Mouse (Mus musculus): ENCODE measurements around the gene Ada. TPM values are rescaled to one million over a fixed set of nuclear protein-coding genes. Genes with fewer than 3 reads are reported as not detected.

The Ada gene
- polyA plus RNA-seq (2015; fragmentation: Nextera tagmentation; extraction: Ambion mirVana): 8.2 and 9.4 TPM in 2 replicates

DNA sequence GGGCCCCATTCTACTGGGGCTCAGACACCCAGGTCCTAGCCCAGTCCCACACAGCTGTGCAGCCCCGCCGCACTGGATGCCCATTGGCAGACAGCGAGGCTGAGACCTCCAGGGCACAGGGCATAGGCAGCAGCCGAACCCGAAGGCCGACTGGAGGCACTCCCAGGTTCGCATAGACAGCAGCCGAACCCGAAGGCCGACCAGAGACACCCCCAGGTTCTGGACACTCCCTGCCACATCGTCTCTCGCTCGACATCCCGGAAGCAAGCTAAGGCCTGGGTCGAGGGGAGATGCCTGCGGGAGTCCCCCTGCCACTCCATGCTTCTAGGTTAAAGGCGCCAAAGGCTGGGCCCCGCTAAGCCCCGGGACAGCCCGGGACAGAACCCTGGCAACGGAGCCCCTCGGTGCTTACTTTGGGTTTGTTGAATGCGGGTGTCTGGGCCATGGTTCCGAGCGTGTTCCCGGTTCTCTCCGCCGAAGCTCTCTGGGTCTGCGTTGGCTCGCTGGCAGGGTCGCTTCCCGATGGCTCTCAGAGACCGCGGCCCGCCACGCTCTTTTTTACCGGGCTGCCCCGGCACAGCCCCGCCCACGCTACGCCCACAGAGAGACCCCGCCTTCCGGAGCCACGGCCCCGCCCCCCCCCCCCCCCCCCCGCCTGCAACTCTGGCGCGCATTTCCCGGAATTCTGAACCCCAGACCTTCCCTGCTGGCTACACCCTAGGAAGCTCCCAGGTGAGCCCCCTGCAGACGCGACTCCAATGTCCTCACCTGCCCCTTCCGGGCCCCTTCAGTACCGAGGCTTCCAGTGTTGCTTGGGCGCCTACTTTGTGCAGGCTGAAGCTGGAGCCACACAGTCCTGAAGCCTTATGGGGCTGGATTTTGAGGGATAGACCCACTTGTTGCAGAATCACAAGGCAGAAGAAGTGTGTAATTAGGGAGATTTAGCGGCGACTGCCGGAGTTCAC lies at the start of gene Ada:
Ada (minus strand) TSS at position 593 of the 965 bp plus-strand sequence.
- Histone ChIP-seq H3K4me2 (ENCODE audit: low read depth, low read length) (peak within 1 kb of the TSS; percentile 85), H3K36me3 (ENCODE audit: control insufficient read depth, insufficient read depth, low read length) (no peaks in the 10 kb centered on the region), H3K27me3 (ENCODE audit: control insufficient read depth, insufficient read depth, low read depth, low read length) (peaks cover 8% of the 10 kb centered on the region), H3K4me3 (ENCODE audit: low read length) (peak within 1 kb of the TSS; percentile 56), H3K9me3 (ENCODE audit: control insufficient read depth, low read length) (no peaks in the 10 kb centered on the region), H3K27ac (ENCODE audit: low read length) (no peak within 1 kb of the TSS), H3K9ac (ENCODE audit: low read length) (peak within 1 kb of the TSS; percentile 69), H3K4me1 (replicated peaks; ENCODE audit: control insufficient read depth, insufficient read depth, low read length) (peaks cover 10% of the 10 kb centered on the region)
- peak; percentile 80 for ATAC-seq (ENCODE audit: low read depth)
- WGBS: 1% methylated on average over 51 of the region's 57 CpGs

- Histone ChIP-seq H3K27ac (ENCODE audit: low read length) (no peak overlapping the region), H3K4me3 (ENCODE audit: low read length) (no peak overlapping the region), H3K4me2 (ENCODE audit: low read depth, low read length) (no peak overlapping the region), H3K36me3 (ENCODE audit: control insufficient read depth, insufficient read depth, low read length) (no peaks in the 10 kb centered on the region), H3K9me3 (ENCODE audit: control insufficient read depth, low read length) (no peaks in the 10 kb centered on the region), H3K4me1 (replicated peaks; ENCODE audit: control insufficient read depth, insufficient read depth, low read length) (no peaks in the 10 kb centered on the region), H3K9ac (ENCODE audit: low read length) (no peak overlapping the region), H3K27me3 (ENCODE audit: control insufficient read depth, insufficient read depth, low read depth, low read length) (no peaks in the 10 kb centered on the region)
- ATAC-seq (ENCODE audit: low read depth): peak; percentile 79
- 48% methylated on average over 7 of the region's 7 CpGs for WGBS
Measured at GRCm38 (mm10) chr2:163798411-163798810, 48.4 kb upstream of the Ada start.

DNA sequence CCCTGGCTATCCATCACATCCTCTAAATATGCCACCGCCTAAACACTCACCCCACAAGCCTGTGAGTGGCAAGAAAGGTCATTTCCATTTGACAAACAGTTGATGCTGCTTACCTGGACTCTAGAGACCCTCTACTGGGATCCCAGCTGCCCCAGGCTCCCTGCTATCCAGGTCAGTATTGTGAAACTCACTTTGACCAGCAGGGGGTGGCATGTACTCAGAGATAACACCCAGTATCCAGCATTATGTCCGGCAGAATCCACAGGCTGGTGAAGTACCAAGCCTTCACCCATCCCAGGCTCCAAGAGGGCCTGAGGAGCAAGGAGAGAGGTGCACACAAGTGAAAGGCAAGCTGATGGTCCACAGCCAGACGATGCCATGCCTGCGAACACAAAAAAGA lies 38.4 kb upstream of the Ada start:
- no peaks in the 10 kb centered on the region for H3K4me1 ChIP-seq (replicated peaks; ENCODE audit: control insufficient read depth, insufficient read depth, low read length)
- no peak overlapping the region for H3K4me2 ChIP-seq (ENCODE audit: low read depth, low read length)
- no peaks in the 10 kb centered on the region for H3K9me3 ChIP-seq (ENCODE audit: control insufficient read depth, low read length)
- no peak overlapping the region for H3K27ac ChIP-seq (ENCODE audit: low read length)
- H3K36me3 ChIP-seq (ENCODE audit: control insufficient read depth, insufficient read depth, low read length): no peaks in the 10 kb centered on the region
- ATAC-seq (ENCODE audit: low read depth): 0 out of 2 replicates have a peak, but pooled peaks have one; percentile 54
- no peaks in the 10 kb centered on the region for H3K27me3 ChIP-seq (ENCODE audit: control insufficient read depth, insufficient read depth, low read depth, low read length)
- H3K4me3 ChIP-seq (ENCODE audit: low read length): no peak overlapping the region
- H3K9ac ChIP-seq (ENCODE audit: low read length): no peak overlapping the region
- 68% methylated on average over 4 of the region's 4 CpGs for WGBS

DNA sequence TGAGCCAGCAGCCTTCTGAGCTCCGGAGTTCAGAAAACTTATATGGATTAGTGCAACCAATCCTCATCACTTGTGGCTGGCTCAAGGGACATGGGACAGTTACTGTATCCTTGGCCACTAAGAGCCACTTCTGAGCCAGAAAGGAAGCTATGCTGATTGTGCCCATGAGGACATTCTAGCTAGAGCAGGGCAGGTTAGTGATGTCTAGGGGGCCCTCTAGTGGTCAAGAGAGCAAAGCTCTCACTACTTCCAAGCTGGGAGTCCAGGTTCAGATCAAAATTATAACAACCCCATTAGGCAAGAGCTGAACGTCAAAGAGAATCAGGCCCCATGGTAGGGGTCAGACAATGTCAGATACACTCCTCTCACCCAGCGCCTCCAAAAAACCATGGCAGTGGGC lies 37.7 kb upstream of the Ada start:
- no peak overlapping the region for H3K27ac ChIP-seq (ENCODE audit: low read length)
- no peak overlapping the region for H3K9ac ChIP-seq (ENCODE audit: low read length)
- H3K4me1 ChIP-seq (replicated peaks; ENCODE audit: control insufficient read depth, insufficient read depth, low read length): no peaks in the 10 kb centered on the region
- peak; percentile 74 for ATAC-seq (ENCODE audit: low read depth)
- H3K36me3 ChIP-seq (ENCODE audit: control insufficient read depth, insufficient read depth, low read length): no peaks in the 10 kb centered on the region
- H3K27me3 ChIP-seq (ENCODE audit: control insufficient read depth, insufficient read depth, low read depth, low read length): no peaks in the 10 kb centered on the region
- H3K4me2 ChIP-seq (ENCODE audit: low read depth, low read length): no peak overlapping the region
- no peaks in the 10 kb centered on the region for H3K9me3 ChIP-seq (ENCODE audit: control insufficient read depth, low read length)
- WGBS: 45% methylated on average over 3 of the region's 3 CpGs
- no peak overlapping the region for H3K4me3 ChIP-seq (ENCODE audit: low read length)

- 75% methylated on average over 6 of the region's 6 CpGs for WGBS
- ATAC-seq (ENCODE audit: low read depth): no peak
- Histone ChIP-seq H3K9me3 (ENCODE audit: control insufficient read depth, low read length) (no peaks in the 10 kb centered on the region), H3K9ac (ENCODE audit: low read length) (no peak overlapping the region), H3K36me3 (ENCODE audit: control insufficient read depth, insufficient read depth, low read length) (no peaks in the 10 kb centered on the region), H3K4me2 (ENCODE audit: low read depth, low read length) (no peak overlapping the region), H3K27me3 (ENCODE audit: control insufficient read depth, insufficient read depth, low read depth, low read length) (no peaks in the 10 kb centered on the region), H3K27ac (ENCODE audit: low read length) (no peak overlapping the region), H3K4me3 (ENCODE audit: low read length) (no peak overlapping the region), H3K4me1 (replicated peaks; ENCODE audit: control insufficient read depth, insufficient read depth, low read length) (no peaks in the 10 kb centered on the region)
Measured at GRCm38 (mm10) chr2:163787086-163787485, 37.0 kb upstream of the Ada start.

DNA sequence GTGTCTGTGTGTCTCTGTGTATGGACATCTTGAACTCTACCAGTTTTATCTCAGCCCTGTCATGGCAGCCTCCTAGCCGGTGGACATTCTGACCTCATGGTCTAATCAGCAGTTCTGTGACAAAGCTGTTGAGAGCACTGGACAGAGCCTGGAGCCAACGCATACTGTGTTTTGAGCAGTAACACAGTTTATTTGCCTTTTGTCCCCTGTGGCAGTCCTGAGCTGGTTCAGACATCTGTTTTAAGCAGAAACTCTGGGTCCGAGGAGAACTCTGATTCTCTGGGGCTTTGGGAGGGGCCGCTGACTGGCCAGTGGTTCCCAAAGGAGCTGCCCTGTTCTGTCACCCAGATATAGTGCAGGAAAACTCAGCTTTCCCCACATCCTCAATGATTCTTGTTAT lies 33.9 kb upstream of the Ada start:
- Histone ChIP-seq H3K36me3 (ENCODE audit: control insufficient read depth, insufficient read depth, low read length) (no peaks in the 10 kb centered on the region), H3K27me3 (ENCODE audit: control insufficient read depth, insufficient read depth, low read depth, low read length) (no peaks in the 10 kb centered on the region), H3K4me1 (replicated peaks; ENCODE audit: control insufficient read depth, insufficient read depth, low read length) (no peaks in the 10 kb centered on the region), H3K27ac (ENCODE audit: low read length) (no peak overlapping the region), H3K9ac (ENCODE audit: low read length) (no peak overlapping the region), H3K4me3 (ENCODE audit: low read length) (no peak overlapping the region), H3K4me2 (ENCODE audit: low read depth, low read length) (no peak overlapping the region), H3K9me3 (ENCODE audit: control insufficient read depth, low read length) (no peaks in the 10 kb centered on the region)
- ATAC-seq (ENCODE audit: low read depth): no peak
- 48% methylated on average over 4 of the region's 4 CpGs for WGBS

GRCm38 (mm10) chr2:163783368-163783767 lies 33.3 kb upstream of the Ada start:
- Histone ChIP-seq H3K4me2 (ENCODE audit: low read depth, low read length) (no peak overlapping the region), H3K27me3 (ENCODE audit: control insufficient read depth, insufficient read depth, low read depth, low read length) (no peaks in the 10 kb centered on the region), H3K9me3 (ENCODE audit: control insufficient read depth, low read length) (no peaks in the 10 kb centered on the region), H3K27ac (ENCODE audit: low read length) (no peak overlapping the region), H3K4me1 (replicated peaks; ENCODE audit: control insufficient read depth, insufficient read depth, low read length) (no peaks in the 10 kb centered on the region), H3K36me3 (ENCODE audit: control insufficient read depth, insufficient read depth, low read length) (no peaks in the 10 kb centered on the region), H3K4me3 (ENCODE audit: low read length) (no peak overlapping the region), H3K9ac (ENCODE audit: low read length) (no peak overlapping the region)
- ATAC-seq (ENCODE audit: low read depth): no peak
- 81% methylated on average over 6 of the region's 6 CpGs for WGBS

- no peak for ATAC-seq (ENCODE audit: low read depth)
- no peaks in the 10 kb centered on the region for H3K9me3 ChIP-seq (ENCODE audit: control insufficient read depth, low read length)
- WGBS: 69% methylated on average over 4 of the region's 4 CpGs
- no peak overlapping the region for H3K4me2 ChIP-seq (ENCODE audit: low read depth, low read length)
- H3K9ac ChIP-seq (ENCODE audit: low read length): no peak overlapping the region
- no peaks in the 10 kb centered on the region for H3K36me3 ChIP-seq (ENCODE audit: control insufficient read depth, insufficient read depth, low read length)
- H3K27ac ChIP-seq (ENCODE audit: low read length): no peak overlapping the region
- H3K4me3 ChIP-seq (ENCODE audit: low read length): no peak overlapping the region
- no peaks in the 10 kb centered on the region for H3K27me3 ChIP-seq (ENCODE audit: control insufficient read depth, insufficient read depth, low read depth, low read length)
- no peaks in the 10 kb centered on the region for H3K4me1 ChIP-seq (replicated peaks; ENCODE audit: control insufficient read depth, insufficient read depth, low read length)
Measured at GRCm38 (mm10) chr2:163778896-163779295, 28.9 kb upstream of the Ada start.

DNA sequence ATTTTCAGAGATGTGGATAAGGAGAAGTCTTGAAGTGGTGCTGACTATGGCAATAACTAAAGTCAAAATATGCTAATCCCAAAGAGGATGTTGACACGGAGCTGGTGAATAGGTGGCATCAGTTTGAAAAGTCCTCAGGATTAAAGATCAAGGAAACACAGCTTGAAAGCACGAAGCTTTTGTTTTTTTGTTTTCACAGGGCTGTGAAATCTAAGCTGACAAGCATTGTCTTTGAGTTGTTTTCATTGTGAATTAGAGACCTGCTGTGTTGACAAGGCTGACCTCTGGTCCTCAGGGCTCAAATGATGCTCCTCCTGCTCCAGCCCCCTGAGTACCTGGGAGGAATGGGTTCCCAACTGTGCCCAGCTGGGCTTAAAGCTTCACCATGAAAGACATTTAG lies 27.0 kb upstream of the Ada start:
- Histone ChIP-seq H3K4me1 (replicated peaks; ENCODE audit: control insufficient read depth, insufficient read depth, low read length) (no peaks in the 10 kb centered on the region), H3K4me2 (ENCODE audit: low read depth, low read length) (no peak overlapping the region), H3K9me3 (ENCODE audit: control insufficient read depth, low read length) (no peaks in the 10 kb centered on the region), H3K4me3 (ENCODE audit: low read length) (no peak overlapping the region), H3K27me3 (ENCODE audit: control insufficient read depth, insufficient read depth, low read depth, low read length) (no peaks in the 10 kb centered on the region), H3K27ac (ENCODE audit: low read length) (no peak overlapping the region), H3K36me3 (ENCODE audit: control insufficient read depth, insufficient read depth, low read length) (no peaks in the 10 kb centered on the region), H3K9ac (ENCODE audit: low read length) (no peak overlapping the region)
- no peak for ATAC-seq (ENCODE audit: low read depth)
- 9% methylated on average over 2 of the region's 2 CpGs for WGBS

Data from lung, embryonic 16.5 days (tissue).